Mouse (Mus musculus) kidney, embryonic 14.5 days (tissue): Measurements from ENCODE around the gene Slc26a5. TPM values are rescaled to one million over a fixed set of nuclear protein-coding genes. Genes with fewer than 3 reads are reported as not detected.

ENCODE experiments used
- ATAC-seq: fragments of 200-750 bp; cut with Nextera tagmentation; 2 replicates; pipeline ENCODE4 v1.8.0; 2017; ENCODE audit warnings: moderate number of reproducible peaks, mild to moderate bottlenecking, moderate TSS enrichment, moderate library complexity; ENCODE audit not compliant: low FRiP score, low TSS enrichment
- H3K27ac ChIP-seq: fragments of 300-500 bp; sonication (generic); 2 replicates; pipeline ENCODE4 v1.5.1; 2014; ENCODE audit warnings: low read depth, mild to moderate bottlenecking, low read length, moderate library complexity, mixed read lengths
- H3K27me3 ChIP-seq: fragments of 300-500 bp; sonication (generic); 2 replicates; pipeline ENCODE4 v1.6.1; 2014; ENCODE audit warnings: mild to moderate bottlenecking, low read length; ENCODE audit not compliant: control insufficient read depth, insufficient read depth
- H3K36me3 ChIP-seq: fragments of 300-500 bp; sonication (generic); 2 replicates; pipeline ENCODE4 v1.6.1; 2014; ENCODE audit warnings: low read length, mixed read lengths; ENCODE audit not compliant: control insufficient read depth, insufficient read depth
- H3K4me1 ChIP-seq: fragments of 300-500 bp; sonication (generic); 2 replicates; pipeline ENCODE4 v1.6.1; 2014; ENCODE audit warnings: low read length, mixed read lengths; ENCODE audit not compliant: control insufficient read depth, insufficient read depth
- H3K4me2 ChIP-seq: fragments of 300-500 bp; sonication (generic); replicated peaks from 2 replicates; pipeline ENCODE4 v1.6.1; 2014; ENCODE audit warnings: low read depth, mild to moderate bottlenecking, low read length
- H3K4me3 ChIP-seq: fragments of 300-500 bp; sonication (generic); 2 replicates; pipeline ENCODE4 v1.5.1; 2014; ENCODE audit warnings: mild to moderate bottlenecking, low read length
- H3K9ac ChIP-seq: fragments of 300-500 bp; sonication (generic); 2 replicates; pipeline ENCODE4 v1.6.1; 2014; ENCODE audit warnings: low read depth, mild to moderate bottlenecking, low read length, moderate library complexity
- H3K9me3 ChIP-seq: fragments of 300-500 bp; sonication (generic); 2 replicates; pipeline ENCODE4 v1.6.1; 2016; ENCODE audit warnings: low read length; ENCODE audit not compliant: control insufficient read depth
- WGBS: fragments of 180-500 bp; shearing (Covaris S2); extraction: QIAGEN DNeasy Blood & Tissue Kit; methylation state at CpG from one replicate; pipeline ENCODE4 v1.1.7; 2014; 5-methylcytosine and 5-hydroxymethylcytosine counted together
- polyA plus RNA-seq: library from polyadenylated mRNA; unstranded; fragments of >200 nt; fragmentation: Nextera tagmentation; extraction: Ambion mirVana; gene quantifications from 2 replicates; pipeline ENCODE4 v1.2.1, GENCODE M21; 2014

The Slc26a5 gene
- polyA plus RNA-seq, 1 experiment from 2014 or later: not detected

DNA sequence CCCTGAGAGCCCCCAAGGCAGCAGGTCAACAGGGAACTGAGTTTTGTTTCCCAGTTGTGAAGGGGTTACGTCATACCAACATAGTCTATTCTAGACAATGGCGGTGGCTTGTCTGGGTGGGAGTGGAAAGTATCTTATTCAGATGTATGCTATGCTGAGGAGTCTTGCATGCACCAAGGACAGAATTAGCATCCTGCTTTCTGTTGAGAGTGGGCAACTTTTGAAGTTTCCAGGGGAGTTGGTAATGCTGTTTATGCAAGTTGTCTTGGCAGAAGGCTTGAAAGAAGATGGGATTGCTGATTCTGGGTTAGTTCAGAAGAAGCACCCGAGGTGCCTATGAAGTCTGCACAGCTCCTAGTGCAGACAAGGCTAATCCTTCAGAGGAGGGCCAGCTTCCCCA, 28.8 kb upstream of the Slc26a5 start:
- no peak for ATAC-seq
- no peaks in the 10 kb centered on the region for H3K9me3 ChIP-seq
- H3K4me1 ChIP-seq: no peaks in the 10 kb centered on the region
- no peak overlapping the region for H3K4me2 ChIP-seq
- WGBS: 91% methylated on average over 3 of the region's 3 CpGs
- H3K9ac ChIP-seq: no peak overlapping the region
- no peaks in the 10 kb centered on the region for H3K36me3 ChIP-seq
- H3K27me3 ChIP-seq: no peaks in the 10 kb centered on the region
- H3K4me3 ChIP-seq: no peak overlapping the region
- no peak overlapping the region for H3K27ac ChIP-seq

DNA sequence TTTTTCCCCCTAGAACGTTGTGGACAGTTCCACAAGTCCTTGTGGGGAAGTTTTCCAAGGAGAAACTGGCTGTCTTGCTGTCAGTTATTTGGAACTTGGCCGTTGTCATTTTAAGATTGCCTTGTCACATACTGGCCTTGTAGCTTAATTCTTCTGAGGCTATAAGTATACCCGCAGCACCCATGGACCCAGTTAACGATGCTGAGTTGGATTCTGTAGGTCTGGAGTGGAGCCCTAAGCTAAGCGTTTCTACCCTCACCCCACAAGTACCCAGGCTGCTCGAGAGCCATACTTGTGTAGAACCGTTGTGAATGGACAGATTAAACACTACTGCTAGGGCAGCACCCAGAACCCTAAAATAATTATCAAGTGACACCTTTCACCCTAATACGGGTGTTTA, 1.3 kb upstream of the Slc26a5 start:
- ATAC-seq: no peak
- no peaks in the 10 kb centered on the region for H3K9me3 ChIP-seq

DNA sequence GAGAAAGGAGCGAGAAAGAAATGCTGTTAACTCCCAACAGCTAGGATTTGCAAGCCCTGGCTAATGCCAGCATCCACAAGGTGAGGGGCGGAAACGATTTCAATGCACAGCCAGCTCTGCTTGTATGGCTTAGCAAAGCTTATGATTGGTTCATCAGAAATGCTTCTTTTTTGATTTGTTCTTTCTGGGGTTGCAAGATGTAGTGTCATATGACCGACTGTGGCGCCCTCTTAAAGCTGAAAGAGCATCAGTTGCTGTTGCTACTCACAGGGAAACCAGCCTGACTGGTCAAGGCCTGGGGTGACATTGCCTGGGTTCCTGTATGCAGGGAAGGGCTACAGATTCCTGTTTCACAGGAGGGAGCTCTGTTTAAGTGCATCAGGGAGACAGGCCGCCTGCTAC, 908 bp upstream of the Slc26a5 start:
- ATAC-seq: peak; percentile 24; the same call in 1 of the 2 replicates

More for the DNA sequence above, 1.3 kb upstream of the Slc26a5 start:
- H3K4me2 ChIP-seq: no peak overlapping the region
- peaks cover 3% of the 10 kb centered on the region; the same call in 1 of the 2 replicates for H3K27me3 ChIP-seq
- no peaks in the 10 kb centered on the region for H3K36me3 ChIP-seq
- H3K9ac ChIP-seq: no peak overlapping the region
- no peaks in the 10 kb centered on the region for H3K4me1 ChIP-seq
- WGBS: 64% methylated on average over 8 of the region's 8 CpGs
- no peak overlapping the region for H3K4me3 ChIP-seq
- no peak overlapping the region for H3K27ac ChIP-seq

DNA sequence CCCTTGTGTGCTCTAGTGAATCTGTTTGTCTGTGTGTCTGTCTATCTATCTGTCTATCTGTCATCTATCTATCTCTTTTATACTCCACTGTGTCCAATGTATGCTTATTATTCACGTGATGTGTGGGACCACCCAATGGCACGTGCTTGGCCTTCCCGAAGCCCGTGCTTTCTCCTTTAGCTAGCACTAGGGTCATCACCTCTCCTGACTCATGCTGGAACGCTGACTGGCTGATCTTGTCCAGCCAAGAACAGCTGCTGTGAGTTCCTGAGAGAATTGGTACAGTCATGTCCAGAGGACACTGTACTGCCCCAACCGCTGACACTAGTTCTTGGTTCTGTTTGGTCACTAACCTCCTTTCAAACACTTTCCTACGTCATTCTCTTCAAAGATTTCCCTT, 6.8 kb downstream of the Slc26a5 start:
- no peaks in the 10 kb centered on the region for H3K27me3 ChIP-seq
- no peak overlapping the region for H3K4me3 ChIP-seq
- 86% methylated on average over 7 of the region's 7 CpGs for whole genome bisulfite sequencing
- H3K9ac ChIP-seq: no peak overlapping the region
- H3K36me3 ChIP-seq: no peaks in the 10 kb centered on the region
- H3K9me3 ChIP-seq: no peaks in the 10 kb centered on the region
- no peaks in the 10 kb centered on the region for H3K4me1 ChIP-seq
- H3K4me2 ChIP-seq: no peak overlapping the region
- no peak for ATAC-seq
- H3K27ac ChIP-seq: no peak overlapping the region

More for the DNA sequence above, 908 bp upstream of the Slc26a5 start:
- no peak overlapping the region for H3K27ac ChIP-seq
- 17% methylated on average over 6 of the region's 6 CpGs for WGBS
- H3K4me3 ChIP-seq: no peak overlapping the region
- H3K27me3 ChIP-seq: peaks cover 3% of the 10 kb centered on the region; the same call in 1 of the 2 replicates
- H3K4me1 ChIP-seq: no peaks in the 10 kb centered on the region
- H3K36me3 ChIP-seq: no peaks in the 10 kb centered on the region
- peak overlapping the region; percentile 39; the same call in 1 of the 2 replicates for H3K4me2 ChIP-seq
- no peak overlapping the region for H3K9ac ChIP-seq
- no peaks in the 10 kb centered on the region for H3K9me3 ChIP-seq

DNA sequence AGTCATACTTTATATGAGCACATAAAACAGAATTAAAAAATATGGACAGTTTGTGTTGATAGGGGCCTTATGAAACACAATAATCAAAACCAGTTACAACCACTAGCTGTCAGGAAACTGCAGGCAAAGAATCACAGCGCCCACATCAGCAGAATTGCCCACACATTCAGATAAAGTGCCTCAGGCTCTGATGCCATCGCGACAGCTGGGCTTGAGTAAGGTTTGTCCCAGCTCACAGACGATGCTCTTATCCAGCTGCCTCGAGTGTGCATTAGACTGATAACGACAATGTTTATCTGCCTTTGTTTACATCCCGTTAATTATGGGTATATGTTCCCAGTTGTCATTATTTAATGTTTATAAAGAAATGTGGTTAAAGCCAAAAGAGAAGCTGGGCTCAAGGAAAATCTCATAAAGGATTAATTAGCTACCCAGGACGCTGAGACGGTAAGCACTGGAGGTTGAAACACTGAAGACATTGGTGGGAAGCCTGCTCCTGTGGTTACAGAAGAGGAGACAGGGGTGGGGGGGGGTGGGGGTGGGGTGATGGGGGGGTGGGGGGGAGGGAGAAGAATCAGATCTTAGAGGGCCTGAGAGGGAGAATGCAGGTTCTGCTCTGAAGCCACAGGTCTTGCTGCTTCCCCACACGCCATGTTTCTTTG, 13.6 kb downstream of the Slc26a5 start:
- 73% methylated on average over 10 of the region's 10 CpGs for WGBS
- ATAC-seq: no peak
- Histone ChIP-seq H3K4me2 (no peak overlapping the region), H3K4me1 (no peaks in the 10 kb centered on the region), H3K9me3 (no peaks in the 10 kb centered on the region), H3K9ac (no peak overlapping the region), H3K27me3 (no peaks in the 10 kb centered on the region), H3K27ac (no peak overlapping the region), H3K36me3 (no peaks in the 10 kb centered on the region), H3K4me3 (no peak overlapping the region)

DNA sequence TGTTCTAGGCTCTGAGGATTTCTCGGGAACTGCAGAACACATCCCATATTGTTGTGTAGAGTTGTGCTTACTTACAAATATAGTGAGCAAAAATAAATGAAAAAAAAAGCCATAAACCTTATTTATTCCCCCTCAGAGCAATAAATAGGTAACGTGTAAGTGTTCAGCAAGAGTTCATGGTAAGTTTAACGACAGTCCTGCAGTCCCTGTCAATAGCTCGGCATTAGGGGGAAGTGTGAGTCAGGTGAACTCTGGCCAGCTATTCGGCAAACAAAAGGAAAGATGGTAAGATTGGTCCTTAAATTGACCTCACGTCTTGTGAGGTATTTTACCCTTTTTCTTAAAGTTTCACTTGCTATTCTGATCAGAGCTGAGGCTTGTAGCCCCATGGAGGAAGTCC, 18.0 kb downstream of the Slc26a5 start:
- Histone ChIP-seq H3K36me3 (no peaks in the 10 kb centered on the region), H3K4me1 (no peaks in the 10 kb centered on the region), H3K9me3 (no peaks in the 10 kb centered on the region), H3K27ac (no peak overlapping the region), H3K27me3 (no peaks in the 10 kb centered on the region), H3K4me3 (no peak overlapping the region), H3K4me2 (no peak overlapping the region), H3K9ac (no peak overlapping the region)
- 57% methylated on average over 6 of the region's 6 CpGs for WGBS
- ATAC-seq: no peak

DNA sequence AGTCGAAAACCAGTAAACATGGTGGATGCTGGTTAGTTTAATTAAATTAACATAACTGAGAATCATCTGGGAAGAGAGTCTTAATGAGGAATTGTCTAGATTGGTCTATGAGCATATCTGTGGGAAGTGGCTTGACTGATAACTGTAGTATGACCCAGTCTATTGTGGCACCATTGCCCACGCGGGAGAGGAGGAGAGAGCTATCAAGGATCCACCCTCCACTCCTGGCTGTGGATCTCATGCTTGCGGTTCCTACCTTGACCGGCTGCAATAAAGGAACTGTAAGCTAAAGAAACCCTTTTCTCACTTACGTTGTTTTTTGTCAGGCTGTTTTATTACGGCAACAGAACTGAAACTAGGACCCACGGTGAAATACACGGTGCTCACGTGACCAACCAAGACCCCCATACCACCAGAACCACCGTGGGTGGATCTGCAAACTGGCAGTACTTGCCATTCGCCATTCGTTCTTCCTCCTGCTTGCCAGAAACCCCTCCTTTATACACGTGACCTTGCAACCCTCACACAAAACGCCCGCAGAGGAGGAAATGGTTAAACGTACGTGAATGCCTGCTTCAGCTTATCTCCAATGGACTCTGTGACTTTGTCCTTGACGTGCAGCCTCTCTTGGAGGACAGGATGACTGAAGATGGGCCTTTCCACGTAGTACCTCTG, 18.7 kb downstream of the Slc26a5 start:
- no peak overlapping the region for H3K4me3 ChIP-seq
- H3K4me1 ChIP-seq: no peaks in the 10 kb centered on the region
- no peak overlapping the region for H3K4me2 ChIP-seq
- H3K9ac ChIP-seq: no peak overlapping the region
- H3K27me3 ChIP-seq: no peaks in the 10 kb centered on the region
- no peaks in the 10 kb centered on the region for H3K9me3 ChIP-seq
- no peak for ATAC-seq
- WGBS: 82% methylated on average over 20 of the region's 20 CpGs
- H3K27ac ChIP-seq: no peak overlapping the region
- no peaks in the 10 kb centered on the region for H3K36me3 ChIP-seq

DNA sequence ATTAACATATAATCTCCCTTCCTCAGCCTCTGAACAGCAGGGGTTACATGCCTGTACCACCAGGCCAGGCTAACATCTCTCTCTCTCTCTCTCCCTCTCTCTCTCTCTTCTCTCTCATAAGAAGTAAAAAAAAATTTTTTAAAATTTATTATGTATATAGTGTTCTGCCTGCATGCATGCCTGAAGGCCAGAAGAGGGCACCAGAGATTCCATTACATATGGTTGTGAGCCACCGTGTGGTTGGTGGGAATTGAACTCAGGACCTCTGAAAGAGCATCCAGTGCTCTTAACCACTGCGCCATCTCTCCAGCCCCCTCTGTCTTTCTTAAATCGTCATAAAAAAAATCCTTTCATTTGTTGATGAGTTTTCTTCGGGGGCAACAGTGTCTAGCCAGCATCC, 20.7 kb downstream of the Slc26a5 start:
- H3K4me2 ChIP-seq: no peak overlapping the region
- H3K4me3 ChIP-seq: no peak overlapping the region
- H3K4me1 ChIP-seq: no peaks in the 10 kb centered on the region
- H3K9ac ChIP-seq: no peak overlapping the region
- H3K27me3 ChIP-seq: no peaks in the 10 kb centered on the region
- no peak for ATAC-seq
- H3K36me3 ChIP-seq: no peaks in the 10 kb centered on the region
- 79% methylated on average over 4 of the region's 4 CpGs for WGBS
- no peak overlapping the region for H3K27ac ChIP-seq
- H3K9me3 ChIP-seq: no peaks in the 10 kb centered on the region

DNA sequence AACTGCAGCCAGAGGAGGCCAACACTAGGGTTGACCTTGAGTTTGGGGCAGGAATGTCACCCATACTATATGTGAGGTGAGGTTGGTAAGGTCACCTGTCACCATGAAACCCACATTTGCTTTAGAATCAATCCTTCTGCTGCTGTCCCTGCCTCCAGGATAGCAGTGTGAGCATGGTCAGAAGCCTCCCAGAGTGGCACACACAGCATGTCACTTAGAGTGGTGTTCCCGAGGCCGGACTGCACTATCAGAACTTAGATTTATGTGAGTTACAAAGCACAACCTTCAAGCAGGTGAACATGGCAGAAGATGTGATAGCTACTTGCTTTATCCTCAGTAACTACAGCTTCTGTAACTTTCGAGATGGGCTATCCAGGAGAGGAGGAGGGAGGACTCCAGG, 33.6 kb downstream of the Slc26a5 start:
- Histone ChIP-seq H3K4me3 (no peak overlapping the region), H3K4me2 (no peak overlapping the region), H3K36me3 (no peaks in the 10 kb centered on the region), H3K9me3 (no peaks in the 10 kb centered on the region), H3K4me1 (no peaks in the 10 kb centered on the region), H3K27me3 (no peaks in the 10 kb centered on the region), H3K27ac (no peak overlapping the region), H3K9ac (no peak overlapping the region)
- WGBS: 70% methylated on average over 3 of the region's 3 CpGs
- no peak for ATAC-seq
